Mouse (Mus musculus) thymus, adult 18-20 months (tissue): Measurements from ENCODE around the gene Neurl2.
"Not testable (repeated sequence)": the region's sequence is repeated elsewhere in the genome, so short reads cannot be mapped to it uniquely, and the experiment has no call there.

Experiments used
- DNase-seq, 2 experiments: peaks; one replicate each; pipeline ENCODE4 v3.0.0; 2022; ENCODE audit warnings: mixed read lengths in 2 of 2

Neurl2 gene

GRCm38 (mm10) chr2:164833314-164833959 is at the start of gene Neurl2:
Gene Neurl2, minus strand, starts transcription at chr2:164833456.
- peak; percentile 69 to 80 for DNase-seq

DNA sequence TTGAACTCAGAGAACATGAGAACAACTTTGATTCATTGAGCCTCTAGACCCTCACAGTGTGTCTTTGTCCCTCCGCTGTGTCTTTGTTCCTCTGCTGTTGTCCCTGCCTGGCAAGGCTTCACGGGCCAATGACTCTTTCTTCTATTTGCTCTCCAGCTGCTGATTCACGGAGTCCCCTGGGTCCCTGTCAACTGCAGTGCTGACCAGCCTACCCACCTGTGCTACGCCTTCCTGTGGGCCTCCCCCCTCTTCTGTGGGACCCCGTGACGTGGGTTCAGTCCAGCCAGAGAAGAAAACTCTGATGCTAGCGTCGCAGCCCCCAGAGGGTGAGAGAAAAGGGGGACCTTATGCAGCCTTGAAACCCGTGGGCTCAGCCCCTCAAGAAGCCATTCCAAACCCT is 49.4 kb upstream of the Neurl2 start:
- DNase-seq: no peak

- peak; percentile 89 to 95 for DNase-seq
Observed at GRCm38 (mm10) chr2:164879568-164880277, 46.5 kb upstream of the Neurl2 start.

GRCm38 (mm10) chr2:164879228-164879567 is 45.9 kb upstream of the Neurl2 start, which contains the start of gene Pcif1:
Gene Pcif1, plus strand, starts transcription at chr2:164879304.
- peak; percentile 87 to 90 for DNase-seq

GRCm38 (mm10) chr2:164878509-164879227 is 45.4 kb upstream of the Neurl2 start:
- DNase-seq: peak; percentile 44 to 55

DNA sequence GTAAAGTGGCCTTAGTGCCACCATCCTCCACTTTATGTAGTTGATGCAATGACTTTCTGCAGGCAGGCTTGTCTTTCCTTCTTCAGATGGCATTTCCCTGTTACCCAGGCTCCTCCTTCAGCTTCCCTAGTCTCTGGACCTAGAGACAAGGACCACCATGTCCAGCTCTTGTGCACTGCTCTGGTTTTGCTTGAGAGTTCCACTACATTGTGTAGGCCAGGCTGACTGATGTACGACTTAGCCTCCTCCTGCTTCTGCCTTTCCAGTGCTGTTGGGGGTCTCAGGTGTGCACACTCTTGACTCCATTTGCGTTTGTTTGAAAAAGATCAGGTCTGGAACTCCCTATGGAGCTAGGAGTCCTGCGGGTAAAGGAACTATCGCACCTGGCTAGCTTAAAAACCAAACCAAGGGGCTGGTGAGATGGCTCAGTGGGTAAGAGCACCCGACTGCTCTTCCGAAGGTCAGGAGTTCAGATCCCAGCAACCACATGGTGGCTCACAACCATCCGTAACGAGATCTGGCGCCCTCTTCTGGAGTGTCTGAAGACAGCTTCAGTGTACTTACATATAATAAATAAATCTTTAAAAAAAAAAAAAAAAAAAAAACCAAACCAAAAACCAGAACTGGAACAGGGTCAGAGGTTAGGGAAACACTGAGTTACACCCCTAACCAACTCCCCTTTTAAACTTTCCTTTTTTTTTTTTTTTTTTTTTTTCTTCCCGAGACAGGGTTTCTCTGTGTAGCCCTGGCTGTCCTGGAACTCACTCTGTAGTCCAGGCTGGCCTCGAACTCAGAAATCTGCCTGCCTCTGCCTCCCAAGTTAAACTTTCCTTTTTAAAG is 44.3 kb upstream of the Neurl2 start:
- DNase-seq: not testable (repeated sequence)

DNA sequence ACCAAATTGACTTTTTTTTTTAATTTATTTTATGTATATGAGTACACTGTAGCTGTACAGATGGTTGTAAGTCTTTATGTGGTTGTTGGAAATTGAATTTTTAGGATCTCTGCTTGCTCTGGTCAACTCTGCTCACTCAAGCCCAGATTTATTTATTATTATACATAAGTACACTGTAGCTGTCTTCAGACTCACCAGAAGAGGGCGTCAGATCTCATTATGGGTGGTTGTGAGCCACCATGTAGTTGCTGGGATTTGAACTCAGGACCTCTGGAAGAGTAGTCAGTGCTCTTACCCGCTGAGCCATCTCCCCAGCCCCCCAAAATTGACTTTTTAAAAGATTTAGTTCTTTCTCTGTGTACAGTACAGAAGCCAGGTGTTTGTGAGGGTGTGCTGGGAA is 42.4 kb upstream of the Neurl2 start:
- DNase-seq: not testable (repeated sequence)

GRCm38 (mm10) chr2:164874239-164874769 is 41.0 kb upstream of the Neurl2 start:
- no peak for DNase-seq

DNA sequence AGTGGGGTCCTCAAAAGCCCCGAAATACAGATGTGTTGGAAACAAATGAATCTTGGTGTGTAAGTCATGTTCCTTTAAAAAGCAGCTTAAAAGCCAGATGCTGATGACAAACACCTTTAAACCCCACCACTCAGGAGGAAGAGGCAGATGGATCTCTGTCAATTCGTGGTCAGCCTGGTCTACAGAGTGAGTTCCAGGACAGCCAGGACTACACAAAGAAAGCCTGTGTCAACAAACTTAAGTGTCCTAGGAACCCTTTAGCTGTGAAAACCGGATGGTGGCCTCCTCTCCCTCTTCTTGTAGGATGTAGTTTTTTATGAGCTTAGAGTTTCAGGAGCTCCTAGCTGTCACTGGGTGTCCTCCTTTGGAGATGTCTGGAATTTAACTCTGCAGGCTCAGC is 40.4 kb upstream of the Neurl2 start:
- no peak for DNase-seq

DNA sequence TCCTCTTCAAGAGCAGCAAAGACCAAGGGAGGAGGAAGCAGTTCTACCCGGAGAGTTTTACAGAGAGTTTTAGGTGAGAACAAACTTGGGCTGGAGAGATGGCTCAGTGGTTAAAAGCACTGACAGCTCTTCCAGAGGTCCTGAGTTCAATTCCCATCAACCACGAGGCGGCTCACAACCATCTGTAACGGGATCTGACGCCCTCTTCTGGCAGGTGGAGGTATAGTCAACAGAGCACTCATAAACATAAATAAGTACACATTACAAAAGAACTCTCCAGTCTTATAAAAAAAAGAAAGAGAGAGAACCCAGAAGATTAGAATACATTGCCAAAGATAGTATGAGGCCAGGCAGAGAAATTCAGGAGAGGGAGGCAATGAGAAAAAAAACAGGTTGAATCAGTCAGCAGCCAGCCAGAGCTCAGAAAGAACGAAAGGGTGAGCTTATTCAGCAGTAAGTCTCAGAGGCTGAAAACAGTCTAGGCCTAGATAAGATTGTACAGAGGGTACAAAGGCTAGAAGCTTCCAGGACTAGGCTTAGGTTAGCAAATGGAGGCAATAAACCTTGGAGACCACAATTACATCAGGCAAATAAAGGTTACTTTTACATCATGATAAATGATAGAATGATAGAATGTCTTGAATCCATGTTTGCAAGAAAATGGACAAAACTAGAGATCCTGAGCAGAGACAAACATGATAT is 38.5 kb upstream of the Neurl2 start:
- DNase-seq: no peak

DNA sequence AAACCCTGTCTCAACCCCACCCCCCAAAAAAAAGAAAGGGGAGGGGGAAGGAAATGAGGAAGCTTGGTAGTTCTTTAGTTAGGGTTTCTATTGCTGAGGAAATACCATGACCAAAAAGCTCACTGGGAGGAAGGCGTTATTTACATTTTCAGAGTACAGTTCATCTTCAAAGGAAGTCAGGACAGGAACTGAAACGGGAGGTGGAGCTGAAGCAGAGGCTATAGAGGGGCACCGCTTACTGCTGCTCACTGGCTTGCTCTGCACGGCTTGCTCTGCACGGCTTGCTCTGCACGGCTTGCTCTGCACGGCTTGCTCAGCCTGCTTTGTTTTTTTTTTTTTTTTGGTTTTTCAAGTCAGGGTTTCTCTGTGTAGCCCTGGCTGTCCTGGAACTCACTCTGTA is 35.2 kb upstream of the Neurl2 start:
- no peak for DNase-seq

- DNase-seq: no peak
Observed at GRCm38 (mm10) chr2:164867566-164867965, 34.3 kb upstream of the Neurl2 start.

- DNase-seq: no peak
Observed at GRCm38 (mm10) chr2:164866741-164867551, 33.7 kb upstream of the Neurl2 start.

DNA sequence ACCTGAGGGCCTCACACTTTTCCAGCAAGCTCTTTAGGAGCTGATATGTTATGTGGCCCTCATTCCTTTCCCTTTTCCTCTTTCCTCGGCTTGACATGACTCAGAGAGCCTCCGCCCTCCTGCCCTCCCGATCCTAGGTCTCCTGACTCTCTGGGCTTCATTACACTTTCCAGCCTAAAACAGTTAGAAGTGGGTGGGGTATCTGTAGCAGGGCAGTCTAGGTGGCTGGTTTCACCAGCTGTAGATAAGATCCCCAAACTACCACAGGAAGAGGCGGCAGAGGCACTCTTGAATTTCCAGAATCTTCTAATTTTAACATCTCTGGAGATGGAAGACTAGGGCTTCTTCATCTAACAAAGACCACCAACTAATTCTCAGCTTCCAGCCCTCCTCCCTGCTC is 31.3 kb upstream of the Neurl2 start:
- DNase-seq: no peak

- DNase-seq: not testable (repeated sequence)
Observed at GRCm38 (mm10) chr2:164863411-164863810, 30.2 kb upstream of the Neurl2 start.

- no peak for DNase-seq
Observed at GRCm38 (mm10) chr2:164862179-164862861, 29.1 kb upstream of the Neurl2 start.

- DNase-seq: no peak
Observed at GRCm38 (mm10) chr2:164861094-164861493, 27.8 kb upstream of the Neurl2 start.

DNA sequence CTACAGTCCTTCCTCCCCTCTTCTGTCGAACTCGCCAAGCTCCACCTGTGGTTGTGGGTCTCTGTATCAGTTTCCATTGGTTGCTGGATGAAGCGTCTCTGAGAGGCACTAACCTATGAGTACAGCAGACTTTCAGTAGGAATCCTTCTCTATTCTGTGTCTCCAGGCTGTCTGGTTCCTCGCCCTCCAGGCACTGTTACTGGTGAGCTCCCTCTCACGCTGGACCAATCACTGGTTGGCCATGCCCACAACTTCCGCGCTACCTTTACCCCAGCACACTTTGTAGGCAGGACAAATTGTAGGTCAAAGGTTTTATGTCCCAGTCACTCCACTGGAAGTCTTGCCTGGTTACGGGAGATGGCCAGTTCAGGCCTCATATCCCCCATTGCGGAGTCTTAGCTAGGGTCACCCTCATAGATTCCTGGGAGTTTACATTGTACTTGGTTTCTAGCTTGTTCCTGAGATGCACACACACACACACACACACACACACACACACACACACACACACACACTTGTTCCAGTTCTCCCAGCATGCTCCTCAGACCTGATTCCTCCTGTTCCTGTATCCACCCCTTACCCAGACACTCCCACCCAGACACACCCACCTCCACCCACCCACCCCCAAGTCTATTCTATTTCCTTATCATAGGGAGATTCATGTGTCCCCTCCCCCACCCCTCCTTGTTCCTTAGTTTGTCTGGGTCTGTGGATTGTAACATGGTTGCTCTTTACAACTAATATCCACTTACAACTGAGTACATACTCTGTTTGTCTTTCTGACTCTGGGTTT is 26.6 kb upstream of the Neurl2 start:
- no peak for DNase-seq

DNA sequence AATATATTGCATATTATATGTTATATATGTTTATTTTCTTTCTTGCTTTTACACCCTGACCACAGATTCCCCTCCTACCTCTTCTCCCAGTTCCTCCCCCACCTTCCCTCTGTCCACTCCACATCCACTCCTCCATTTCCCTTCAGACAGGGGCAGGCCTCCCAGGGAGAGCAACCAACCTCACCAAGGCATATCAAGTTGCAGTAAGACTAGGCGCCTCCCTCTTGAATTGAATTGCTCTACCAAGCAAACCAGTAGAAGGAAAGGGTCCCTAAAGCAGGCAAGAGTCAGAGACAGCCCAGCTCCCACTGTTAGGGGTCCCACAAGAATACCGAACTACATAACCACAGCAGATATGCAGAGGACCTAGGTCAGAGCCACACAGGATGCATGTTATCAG is 25.9 kb upstream of the Neurl2 start:
- no peak for DNase-seq
